10 mouse cellular contexts compared by ENCODE assay signal in the genomic region with DNA sequence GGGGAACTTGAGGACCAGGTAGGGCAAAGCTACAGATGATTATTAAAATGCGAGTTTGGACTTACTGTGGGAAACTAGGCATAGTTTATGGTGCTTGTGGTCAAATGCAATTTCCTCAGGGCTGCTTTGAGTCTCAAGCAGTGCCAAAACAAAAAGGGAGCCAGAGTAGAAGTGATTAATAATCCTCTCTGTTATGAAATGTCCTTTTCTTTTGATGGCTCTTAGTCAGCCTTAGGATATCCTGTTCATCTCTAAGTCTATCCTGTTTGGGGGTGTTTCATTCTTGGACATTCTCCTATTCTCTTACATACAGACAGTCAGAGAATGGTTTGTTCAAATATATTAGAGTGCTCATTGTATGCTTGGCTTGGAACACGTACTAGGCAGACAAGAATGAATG.
"Had no signal": no experiment of that assay in that cellular context is flagged by ENCODE, and none has a peak within 500 bp of the region (broad histone marks: within the 10 kb centered on the region; RNA-seq: fewer than 3 reads in every experiment).

No protein-coding gene starts in this region.

- DNase-seq: lung, adult 18-20 months; lung, embryonic 14.5 days; lung, postnatal 10 days; lung, postnatal 4 days; midbrain, embryonic 14.5 days; right cerebral cortex, postnatal 14 days; thymus, adult 2 months; thymus, postnatal 25 days; thymus, postnatal 4 days had no signal

- ATAC-seq: midbrain, embryonic 16.5 days had no signal
